Mouse (Mus musculus): ENCODE measurements around the gene Igf1. TPM values are rescaled to one million over a fixed set of nuclear protein-coding genes. Genes with fewer than 3 reads are reported as not detected.
A peak's percentile ranks its signal among the peaks of the same experiment; 100 is the strongest.

Igf1 gene
- polyA plus RNA-seq, 1 experiment from 2014 or later, result 20.5 TPM

GRCm38 (mm10) chr10:87871863-87872647 is 14.0 kb downstream of the Igf1 start:
- no peaks in the 10 kb centered on the region for H3K36me3 ChIP-seq (ENCODE audit: insufficient read depth, low read length)
- peaks cover 4% of the 10 kb centered on the region; the same call in 1 of the 2 replicates for H3K4me1 ChIP-seq (ENCODE audit: insufficient read depth, low read depth, low read length)
- ATAC-seq, result peak; percentile 44
- no peak overlapping the region for H3K9ac ChIP-seq (replicated peaks; ENCODE audit: low read depth)
- no peak overlapping the region for H3K4me2 ChIP-seq (replicated peaks; ENCODE audit: low read depth, low read length)
- no peaks in the 10 kb centered on the region for H3K27me3 ChIP-seq (replicated peaks; ENCODE audit: insufficient read depth, low read length)
- no peak overlapping the region for H3K4me3 ChIP-seq (ENCODE audit: low read depth, low read length)
- DNase-seq (ENCODE audit: low spot score), result peak; percentile 62
- WGBS, result 16% methylated on average over 8 of the region's 8 CpGs
- TF ChIP-seq EP300 (IDR thresholded peaks at IDR 0.05) (peak; percentile 64; the same call in 1 of the 2 replicates), CTCF (IDR thresholded peaks at IDR 0.05) (no peak)
- no peak overlapping the region for H3K27ac ChIP-seq (ENCODE audit: low read length)
- H3K9me3 ChIP-seq (ENCODE audit: low read length), result no peaks in the 10 kb centered on the region

GRCm38 (mm10) chr10:87872854-87873253 is 14.8 kb downstream of the Igf1 start:
- TF ChIP-seq EP300 (IDR thresholded peaks at IDR 0.05) (no peak), CTCF (IDR thresholded peaks at IDR 0.05) (no peak)
- 59% methylated on average over 5 of the region's 5 CpGs for WGBS
- DNase-seq (ENCODE audit: low spot score) (no peak), ATAC-seq (no peak)
- no peak overlapping the region for H3K4me2 ChIP-seq (replicated peaks; ENCODE audit: low read depth, low read length)
- H3K4me3 ChIP-seq (ENCODE audit: low read depth, low read length), result no peak overlapping the region
- H3K27me3 ChIP-seq (replicated peaks; ENCODE audit: insufficient read depth, low read length), result no peaks in the 10 kb centered on the region
- no peak overlapping the region for H3K27ac ChIP-seq (ENCODE audit: low read length)
- H3K9ac ChIP-seq (replicated peaks; ENCODE audit: low read depth), result no peak overlapping the region
- H3K4me1 ChIP-seq (ENCODE audit: insufficient read depth, low read depth, low read length), result peaks cover 4% of the 10 kb centered on the region; the same call in 1 of the 2 replicates
- no peaks in the 10 kb centered on the region for H3K9me3 ChIP-seq (ENCODE audit: low read length)
- H3K36me3 ChIP-seq (ENCODE audit: insufficient read depth, low read length), result no peaks in the 10 kb centered on the region

GRCm38 (mm10) chr10:87873516-87873915 is 15.5 kb downstream of the Igf1 start:
- ATAC-seq (no peak), DNase-seq (ENCODE audit: low spot score) (no peak)
- no peak overlapping the region for H3K9ac ChIP-seq (replicated peaks; ENCODE audit: low read depth)
- H3K27me3 ChIP-seq (replicated peaks; ENCODE audit: insufficient read depth, low read length), result no peaks in the 10 kb centered on the region
- H3K4me1 ChIP-seq (ENCODE audit: insufficient read depth, low read depth, low read length), result peaks cover 4% of the 10 kb centered on the region; the same call in 1 of the 2 replicates
- H3K4me3 ChIP-seq (ENCODE audit: low read depth, low read length), result no peak overlapping the region
- no peaks in the 10 kb centered on the region for H3K9me3 ChIP-seq (ENCODE audit: low read length)
- H3K4me2 ChIP-seq (replicated peaks; ENCODE audit: low read depth, low read length), result no peak overlapping the region
- H3K36me3 ChIP-seq (ENCODE audit: insufficient read depth, low read length), result no peaks in the 10 kb centered on the region
- no peak for TF ChIP-seq EP300 (IDR thresholded peaks at IDR 0.05)
- TF ChIP-seq CTCF (IDR thresholded peaks at IDR 0.05), result no peak
- H3K27ac ChIP-seq (ENCODE audit: low read length), result no peak overlapping the region
- 89% methylated on average over 3 of the region's 3 CpGs for WGBS

- peak; percentile 63 for DNase-seq (ENCODE audit: low spot score)
Measured at GRCm38 (mm10) chr10:87880071-87880785, 22.2 kb downstream of the Igf1 start.

GRCm38 (mm10) chr10:87885326-87886040 is 27.4 kb downstream of the Igf1 start:
- H3K27me3 ChIP-seq (replicated peaks; ENCODE audit: insufficient read depth, low read length), result no peaks in the 10 kb centered on the region
- no peak overlapping the region for H3K4me3 ChIP-seq (ENCODE audit: low read depth, low read length)
- WGBS, result 84% methylated on average over 2 of the region's 2 CpGs
- DNase-seq (ENCODE audit: low spot score), result no peak
- no peak overlapping the region for H3K27ac ChIP-seq (ENCODE audit: low read length)
- no peak for ATAC-seq
- no peak overlapping the region for H3K9ac ChIP-seq (replicated peaks; ENCODE audit: low read depth)
- H3K4me1 ChIP-seq (ENCODE audit: insufficient read depth, low read depth, low read length), result no peaks in the 10 kb centered on the region
- H3K4me2 ChIP-seq (replicated peaks; ENCODE audit: low read depth, low read length), result no peak overlapping the region
- TF ChIP-seq EP300 (IDR thresholded peaks at IDR 0.05) (no peak), CTCF (IDR thresholded peaks at IDR 0.05) (no peak)
- no peaks in the 10 kb centered on the region for H3K9me3 ChIP-seq (ENCODE audit: low read length)
- no peaks in the 10 kb centered on the region for H3K36me3 ChIP-seq (ENCODE audit: insufficient read depth, low read length)

More at GRCm38 (mm10) chr10:87880071-87880785, 22.2 kb downstream of the Igf1 start:
- TF ChIP-seq CTCF (IDR thresholded peaks at IDR 0.05) (no peak), EP300 (IDR thresholded peaks at IDR 0.05) (peak; percentile 27; the same call in 1 of the 2 replicates)
- Histone ChIP-seq H3K9ac (replicated peaks; ENCODE audit: low read depth) (no peak overlapping the region), H3K9me3 (ENCODE audit: low read length) (no peaks in the 10 kb centered on the region), H3K36me3 (ENCODE audit: insufficient read depth, low read length) (no peaks in the 10 kb centered on the region), H3K4me3 (ENCODE audit: low read depth, low read length) (no peak overlapping the region), H3K27ac (ENCODE audit: low read length) (no peak overlapping the region), H3K4me2 (replicated peaks; ENCODE audit: low read depth, low read length) (no peak overlapping the region), H3K27me3 (replicated peaks; ENCODE audit: insufficient read depth, low read length) (no peaks in the 10 kb centered on the region), H3K4me1 (ENCODE audit: insufficient read depth, low read depth, low read length) (no peaks in the 10 kb centered on the region)
- WGBS, result 68% methylated on average over 7 of the region's 7 CpGs
- peak; percentile 85 for ATAC-seq

- no peak for DNase-seq (ENCODE audit: low spot score)
- Histone ChIP-seq H3K27me3 (replicated peaks; ENCODE audit: insufficient read depth, low read length) (no peaks in the 10 kb centered on the region), H3K4me3 (ENCODE audit: low read depth, low read length) (no peak overlapping the region), H3K9me3 (ENCODE audit: low read length) (no peaks in the 10 kb centered on the region), H3K36me3 (ENCODE audit: insufficient read depth, low read length) (no peaks in the 10 kb centered on the region), H3K27ac (ENCODE audit: low read length) (no peak overlapping the region), H3K4me1 (ENCODE audit: insufficient read depth, low read depth, low read length) (no peaks in the 10 kb centered on the region), H3K9ac (replicated peaks; ENCODE audit: low read depth) (no peak overlapping the region), H3K4me2 (replicated peaks; ENCODE audit: low read depth, low read length) (no peak overlapping the region)
- no peak for ATAC-seq
- TF ChIP-seq CTCF (IDR thresholded peaks at IDR 0.05), result no peak
- TF ChIP-seq EP300 (IDR thresholded peaks at IDR 0.05), result no peak
Measured at GRCm38 (mm10) chr10:87889850-87890249, 31.8 kb downstream of the Igf1 start.
